Mouse (Mus musculus) cerebellum, adult 9-10 months (tissue): ENCODE measurements around the gene Cnn3.

ENCODE experiments used
- DNase-seq: peaks from one replicate; pipeline ENCODE4 v3.0.0; 2022

Cnn3 gene

GRCm38 (mm10) chr3:121458545-121459492 lies 32.5 kb downstream of the Cnn3 start:
- DNase-seq: no peak

- DNase-seq: no peak
These were observed 34.3 kb downstream of the Cnn3 start for GRCm38 (mm10) chr3:121460473-121461193.

- DNase-seq: no peak
These were observed 35.2 kb downstream of the Cnn3 start for GRCm38 (mm10) chr3:121461477-121461876.

GRCm38 (mm10) chr3:121462782-121463181 lies 36.5 kb downstream of the Cnn3 start:
- DNase-seq: no peak

- DNase-seq: peak; percentile 14
These were observed 38.5 kb downstream of the Cnn3 start for GRCm38 (mm10) chr3:121464733-121465305.

GRCm38 (mm10) chr3:121465795-121466194 lies 39.5 kb downstream of the Cnn3 start:
- DNase-seq: no peak

GRCm38 (mm10) chr3:121467094-121467552 lies 40.8 kb downstream of the Cnn3 start:
- DNase-seq: no peak

- DNase-seq: no peak
These were observed 41.8 kb downstream of the Cnn3 start for GRCm38 (mm10) chr3:121468136-121468535.

- peak; percentile 10 for DNase-seq
These were observed 43.1 kb downstream of the Cnn3 start for GRCm38 (mm10) chr3:121469185-121469975.

- no peak for DNase-seq
These were observed 45.4 kb downstream of the Cnn3 start for GRCm38 (mm10) chr3:121471703-121472102.

- no peak for DNase-seq
These were observed 48.4 kb downstream of the Cnn3 start for GRCm38 (mm10) chr3:121474738-121475137.

GRCm38 (mm10) chr3:121480030-121480960 lies 54.0 kb downstream of the Cnn3 start:
- DNase-seq: no peak

- DNase-seq: no peak
These were observed 54.7 kb downstream of the Cnn3 start for GRCm38 (mm10) chr3:121480961-121481436.

- no peak for DNase-seq
These were observed 55.3 kb downstream of the Cnn3 start for GRCm38 (mm10) chr3:121481564-121481963.

GRCm38 (mm10) chr3:121483266-121484161 lies 57.2 kb downstream of the Cnn3 start:
- no peak for DNase-seq

- DNase-seq: no peak
These were observed 58.9 kb downstream of the Cnn3 start for GRCm38 (mm10) chr3:121485201-121485600.

- peak; percentile 6 for DNase-seq
These were observed 63.3 kb downstream of the Cnn3 start for GRCm38 (mm10) chr3:121489462-121490118.

GRCm38 (mm10) chr3:121490941-121491340 lies 64.6 kb downstream of the Cnn3 start:
- DNase-seq: no peak

GRCm38 (mm10) chr3:121492026-121492425 lies 65.7 kb downstream of the Cnn3 start:
- DNase-seq: no peak

GRCm38 (mm10) chr3:121493997-121494421 lies 67.7 kb downstream of the Cnn3 start:
- no peak for DNase-seq
